Mouse (Mus musculus): ENCODE measurements at regions not wholly inside any gene's neighbourhood (a gene's known extent, or its start where the extent isn't known, plus 50 kb on each side); places are given as distances from the start of the nearest gene placed in this dataset.

DNA sequence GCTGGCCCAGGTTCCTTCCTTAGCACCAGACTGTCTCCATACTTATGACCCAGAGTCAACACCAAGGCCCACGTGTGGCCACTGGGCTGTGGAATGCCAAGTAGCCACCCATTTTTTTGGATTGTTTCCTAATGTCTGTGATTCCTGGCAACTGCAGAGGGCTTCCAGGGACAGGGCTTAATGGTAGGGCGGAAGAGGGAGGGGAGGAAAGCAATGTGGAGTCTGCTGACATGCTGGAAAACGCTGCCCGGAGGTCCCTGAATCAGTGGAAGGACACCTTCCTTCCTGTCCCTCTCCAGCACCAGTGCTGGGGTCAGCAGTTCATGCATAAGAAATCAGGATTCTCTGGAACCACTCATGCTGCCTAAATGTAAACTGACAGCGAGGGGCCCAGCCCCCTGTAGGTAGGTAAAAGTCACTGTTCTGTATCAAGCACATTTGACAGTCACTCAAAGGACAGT is 90.8 kb downstream of the Iyd start:
- intact Hi-C loops (cut with DNase I) = no loop called here
- DNase-seq (ENCODE audit: low spot score in 2 of 2) = no peak

DNA sequence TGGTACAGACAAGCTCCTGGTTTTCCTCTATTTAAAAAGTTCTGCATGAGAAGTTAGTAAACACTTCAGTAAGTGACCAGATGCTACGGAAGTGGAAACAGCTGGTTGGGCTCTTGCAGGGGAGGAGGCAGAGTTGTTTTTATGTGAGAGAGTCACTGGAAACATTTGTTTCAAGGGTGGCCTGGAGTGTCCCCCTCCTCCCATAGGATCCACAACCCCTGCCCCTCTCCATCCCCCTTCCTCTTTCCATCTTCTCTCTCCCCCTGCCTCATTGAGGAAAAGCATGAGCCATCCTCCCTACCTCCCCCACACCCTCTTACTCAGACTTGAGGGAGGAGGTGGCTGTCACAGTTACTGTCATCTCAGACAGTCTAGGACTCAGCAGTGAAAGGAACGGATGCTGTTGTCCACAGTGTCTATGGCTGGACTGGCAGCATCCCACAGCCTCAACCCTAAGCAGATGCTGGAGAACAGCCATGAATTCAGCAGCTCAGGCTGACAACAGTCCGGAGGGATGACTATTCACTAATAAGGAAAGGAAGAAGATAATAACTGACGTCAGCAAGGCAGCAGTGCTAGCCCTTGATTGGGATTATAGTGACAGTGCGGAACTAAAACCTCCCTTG is 93.9 kb downstream of the Iyd start:
- peak in 1 of 2 experiments; percentile 28 for DNase-seq (ENCODE audit: low spot score in 2 of 2)
- intact Hi-C loops (cut with DNase I) = no loop called here

DNA sequence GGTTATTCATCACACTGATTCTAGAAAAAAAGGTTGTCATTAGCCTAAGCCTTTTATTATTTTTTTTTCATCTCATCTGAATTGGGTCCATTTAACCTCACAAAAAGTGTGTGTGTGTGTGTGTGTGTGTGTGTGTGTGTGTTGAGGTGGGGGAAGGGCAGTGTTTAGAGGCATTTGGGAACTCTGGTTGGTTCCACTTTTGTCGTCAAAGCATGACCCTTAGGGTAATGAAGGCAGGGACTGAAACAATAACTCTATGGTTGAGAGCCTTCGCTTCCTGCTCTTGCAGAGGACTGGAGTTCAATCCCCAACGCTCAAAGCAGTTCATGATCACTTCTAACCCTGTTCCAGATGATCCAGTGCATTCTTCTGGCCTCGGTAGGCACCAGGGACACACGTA is 96.1 kb upstream of the Plekhg1 start:
- intact Hi-C loops (cut with DNase I) = no loop called here
- DNase-seq (ENCODE audit: low spot score in 2 of 2) = no peak

DNA sequence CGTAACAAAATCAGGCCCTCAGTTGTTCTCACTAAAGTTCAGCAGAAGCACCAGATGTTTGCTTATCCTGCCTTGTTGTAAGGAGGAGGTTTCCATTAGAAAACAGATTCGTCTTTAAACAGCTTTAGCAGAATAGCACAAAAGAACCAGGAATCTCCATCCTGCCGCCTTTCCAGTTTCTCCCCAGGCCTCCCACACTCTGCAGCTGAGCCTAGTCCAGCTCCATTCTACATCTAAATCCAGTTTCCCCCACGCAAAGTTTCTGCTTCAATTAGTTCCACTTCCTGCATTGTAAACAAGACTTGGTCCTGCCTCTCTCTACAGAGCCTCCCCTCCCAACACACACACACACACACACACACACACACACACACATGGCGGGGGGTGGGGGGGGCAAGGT is 95.1 kb upstream of the Plekhg1 start:
- DNase-seq (ENCODE audit: low spot score in 2 of 2) = peak; percentile 17 to 54
- intact Hi-C loops (cut with DNase I) = no loop called here

DNA sequence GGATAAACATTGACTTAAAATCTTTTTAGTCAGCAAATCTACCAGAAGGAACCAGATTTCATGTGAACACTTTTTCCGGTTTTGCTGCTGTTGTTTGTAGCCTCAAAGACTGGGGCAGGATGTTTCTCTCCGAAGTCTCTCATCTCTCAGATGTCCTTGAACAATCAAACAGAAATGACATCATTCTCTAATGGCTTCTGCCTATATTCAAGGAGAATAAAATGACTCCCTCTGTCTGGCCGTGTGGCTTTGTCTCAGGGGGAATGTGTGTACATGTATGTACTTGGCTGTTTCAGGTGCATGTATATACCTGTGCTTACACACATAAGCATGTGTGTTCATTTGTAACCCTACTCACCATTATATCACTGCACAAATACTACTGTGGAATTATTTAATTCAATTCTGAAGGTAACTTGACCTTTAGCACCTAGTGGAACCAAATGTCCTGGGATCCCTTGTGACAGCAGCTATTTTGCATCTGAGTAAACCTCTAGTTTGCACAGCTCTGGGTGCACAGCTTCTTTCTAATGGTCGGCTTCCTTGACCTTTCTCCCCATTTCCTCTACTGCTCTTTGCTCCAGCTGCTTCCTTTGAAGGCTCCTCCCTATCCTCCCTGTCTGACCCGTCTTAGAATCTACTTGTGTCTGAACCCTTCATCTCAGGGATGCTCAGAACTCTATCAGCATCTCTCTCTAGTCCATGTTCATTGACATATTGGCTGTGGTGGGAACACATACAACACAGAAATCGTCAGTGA is 93.8 kb upstream of the Plekhg1 start:
- no peak for DNase-seq (ENCODE audit: low spot score in 2 of 2)
- intact Hi-C loops (cut with DNase I) = no loop called here

DNA sequence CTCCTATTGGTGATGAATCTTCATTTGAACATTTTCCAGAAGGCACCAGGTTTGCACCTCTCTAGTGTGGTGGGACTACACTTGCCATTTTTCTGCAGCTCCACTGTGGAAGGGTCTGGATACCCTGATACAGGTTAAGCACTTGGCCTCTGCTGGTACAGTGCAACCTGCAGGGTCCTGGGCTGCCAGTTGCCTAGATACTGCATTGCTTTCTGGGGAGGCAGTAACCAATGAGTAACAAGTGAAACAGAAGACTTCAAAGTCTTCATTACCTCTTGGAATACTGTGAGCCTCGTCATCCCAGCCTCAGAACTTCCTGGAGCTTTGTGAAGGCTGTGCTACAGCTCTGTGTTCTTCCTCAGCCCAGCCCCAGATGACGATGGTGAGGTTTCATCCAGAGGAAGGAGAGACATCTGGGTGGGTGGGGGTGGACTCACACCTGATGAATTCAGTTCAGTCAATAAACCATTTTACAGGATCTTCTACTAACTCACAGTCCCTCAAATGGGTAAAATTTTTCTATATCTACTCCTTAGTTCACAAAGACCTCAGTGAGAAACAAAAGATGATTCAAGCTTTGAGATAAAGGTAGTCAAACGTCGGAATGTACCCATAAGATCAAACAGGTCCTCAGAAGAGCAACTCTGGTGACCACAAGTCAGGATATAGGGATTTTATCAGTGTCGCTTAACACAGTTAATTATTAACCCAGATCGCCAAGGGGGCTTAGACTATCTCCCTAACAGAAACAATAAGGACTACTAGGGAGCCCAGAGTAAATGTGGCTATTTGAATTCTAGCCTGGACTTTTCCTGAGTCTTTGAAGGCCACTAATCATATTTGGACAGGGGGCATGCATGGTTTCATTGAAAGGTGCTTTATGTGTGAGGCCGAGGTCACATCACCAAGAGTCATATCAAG is 92.1 kb upstream of the Plekhg1 start:
- intact Hi-C loops (cut with DNase I) = no loop called here
- no peak for DNase-seq (ENCODE audit: low spot score in 2 of 2)

DNA sequence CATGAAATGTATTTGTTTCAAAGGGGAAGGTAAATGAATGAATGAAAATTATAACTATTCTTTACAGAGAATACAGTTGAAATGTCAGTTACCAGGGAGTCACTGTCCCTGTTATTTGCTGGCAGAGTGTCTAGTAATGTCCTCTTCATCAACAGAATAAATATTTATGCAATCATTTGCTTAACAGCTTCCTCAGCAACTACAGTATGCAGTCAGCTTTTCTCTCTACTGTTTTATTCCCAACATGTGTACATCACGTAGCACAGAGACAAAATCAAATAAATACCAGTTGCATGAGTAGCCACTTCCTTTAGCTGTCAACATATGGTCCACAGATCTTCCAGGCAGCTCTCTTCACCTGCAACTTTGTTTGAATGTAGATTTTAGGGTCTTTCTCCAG is 90.2 kb upstream of the Plekhg1 start:
- no peak for DNase-seq (ENCODE audit: low spot score in 2 of 2)
- intact Hi-C loops (cut with DNase I) = no loop called here

DNA sequence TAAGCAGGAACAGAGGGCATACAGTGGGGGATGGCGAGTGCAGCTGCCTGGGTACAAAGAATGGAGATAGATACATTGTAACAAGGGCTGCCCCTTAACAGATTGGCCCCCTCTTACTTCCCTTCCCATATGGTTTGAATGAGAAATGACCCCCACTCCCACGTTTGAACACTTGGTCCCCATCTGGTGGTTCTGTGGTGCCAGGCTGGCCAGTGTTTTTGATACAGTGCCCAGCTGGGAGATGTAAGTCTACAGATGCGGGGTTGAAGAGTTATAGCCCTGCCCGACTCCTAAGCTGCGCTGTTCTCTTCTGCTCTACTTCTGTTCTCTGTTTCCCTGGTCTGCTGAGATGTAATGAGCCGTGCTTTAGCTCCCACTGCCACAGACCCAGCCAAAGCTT is 89.6 kb upstream of the Plekhg1 start:
- intact Hi-C loops (cut with DNase I) = no loop called here
- DNase-seq (ENCODE audit: low spot score in 2 of 2) = no peak

DNA sequence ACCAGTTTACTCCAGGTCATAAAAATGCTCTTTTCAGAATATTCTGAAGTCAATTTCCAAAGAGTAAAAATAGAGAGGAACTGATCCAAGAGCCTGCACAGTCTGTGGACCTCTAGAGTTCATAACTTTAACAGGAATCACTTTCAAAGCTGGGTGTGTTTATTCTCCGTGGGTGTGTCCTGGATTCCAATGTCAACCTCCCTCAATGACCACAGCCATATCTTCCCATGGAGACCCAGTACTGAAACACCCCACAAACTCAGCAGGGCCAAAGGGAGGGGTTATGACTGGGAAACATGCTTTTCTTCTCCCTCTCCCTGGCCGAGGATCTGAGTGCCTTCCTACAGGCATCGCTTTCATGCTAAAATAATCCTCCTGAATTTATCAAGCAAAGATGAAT is 87.6 kb upstream of the Plekhg1 start:
- DNase-seq (ENCODE audit: low spot score in 2 of 2) = no peak
- intact Hi-C loops (cut with DNase I) = no loop called here

DNA sequence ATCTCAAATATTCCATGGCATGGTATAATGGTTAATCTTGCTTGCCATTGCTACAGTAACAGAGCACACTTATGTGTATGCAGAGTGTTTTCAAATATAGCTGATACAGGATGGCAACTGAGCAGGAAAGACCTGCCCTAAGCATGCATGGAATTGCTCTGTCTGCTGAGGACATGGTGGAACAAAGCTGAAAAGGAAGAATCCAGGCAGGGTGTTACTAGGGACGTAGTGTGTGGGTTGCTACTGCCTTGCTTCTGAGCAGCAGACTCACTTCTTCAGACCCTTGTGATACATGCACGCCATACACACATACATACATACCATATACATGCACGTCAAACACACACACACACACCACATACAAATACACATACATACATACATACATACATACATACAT is 84.1 kb upstream of the Plekhg1 start:
- no peak for DNase-seq (ENCODE audit: low spot score in 2 of 2)
- intact Hi-C loops (cut with DNase I) = no loop called here

DNA sequence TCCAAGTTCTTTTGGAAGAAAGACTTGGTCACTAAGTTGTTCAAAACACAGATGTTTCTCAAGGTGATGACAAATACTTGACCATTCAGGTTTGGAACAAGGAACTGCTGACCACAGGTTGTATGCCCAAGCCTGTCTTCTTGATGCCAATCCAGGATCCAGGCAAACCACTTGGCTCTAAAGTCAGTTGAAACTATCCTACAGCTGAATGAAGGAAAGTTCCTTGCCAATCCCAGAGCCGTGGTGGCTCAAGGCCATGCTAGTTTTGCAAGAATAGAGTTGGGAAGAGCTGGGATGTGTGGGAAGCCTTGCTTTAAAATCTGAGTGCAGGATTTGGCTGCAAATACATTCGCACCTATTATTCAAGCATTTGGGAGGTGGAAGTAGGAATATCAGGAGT is 78.0 kb upstream of the Plekhg1 start:
- intact Hi-C loops (cut with DNase I) = no loop called here
- no peak for DNase-seq (ENCODE audit: low spot score in 2 of 2)

DNA sequence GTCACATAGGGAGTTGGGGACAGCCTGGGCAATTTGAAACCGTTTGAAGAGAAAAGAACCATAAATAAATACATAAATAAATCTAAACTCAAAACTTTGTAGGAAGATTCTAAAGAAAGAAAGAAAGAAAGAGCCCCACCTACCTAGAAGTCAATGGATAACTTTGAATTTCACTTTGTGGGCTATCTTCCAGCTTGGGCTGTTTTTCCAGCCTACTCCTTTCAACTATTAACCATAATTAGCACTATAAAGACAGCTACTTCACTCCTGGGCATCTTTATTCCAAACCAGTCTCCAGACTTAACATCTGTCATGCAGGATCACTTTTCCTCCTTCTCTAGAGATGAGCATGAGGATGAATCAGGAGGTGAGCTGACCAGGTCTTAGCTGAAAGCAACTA is 77.6 kb upstream of the Plekhg1 start:
- intact Hi-C loops (cut with DNase I) = no loop called here
- no peak for DNase-seq (ENCODE audit: low spot score in 2 of 2)

DNA sequence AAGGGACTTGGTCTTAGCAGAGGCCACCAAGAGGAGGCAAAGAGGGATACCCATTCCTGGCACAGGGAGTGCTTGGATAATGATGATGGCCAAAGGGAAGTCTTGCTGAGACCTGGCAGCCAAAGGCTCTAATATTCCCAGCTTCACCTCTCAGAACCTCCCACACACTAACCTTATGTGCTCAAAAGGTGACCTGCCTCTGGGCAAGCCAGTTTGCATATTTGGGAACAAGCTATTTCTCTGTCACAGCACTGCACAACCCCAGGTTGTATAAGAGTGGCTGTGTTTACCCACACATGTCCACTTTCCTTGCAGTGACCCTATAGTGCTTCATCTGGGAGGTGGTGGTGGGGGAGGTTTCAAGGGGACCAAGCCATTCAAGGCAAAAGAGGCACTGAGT is 76.9 kb upstream of the Plekhg1 start:
- intact Hi-C loops (cut with DNase I) = no loop called here
- no peak for DNase-seq (ENCODE audit: low spot score in 2 of 2)

DNA sequence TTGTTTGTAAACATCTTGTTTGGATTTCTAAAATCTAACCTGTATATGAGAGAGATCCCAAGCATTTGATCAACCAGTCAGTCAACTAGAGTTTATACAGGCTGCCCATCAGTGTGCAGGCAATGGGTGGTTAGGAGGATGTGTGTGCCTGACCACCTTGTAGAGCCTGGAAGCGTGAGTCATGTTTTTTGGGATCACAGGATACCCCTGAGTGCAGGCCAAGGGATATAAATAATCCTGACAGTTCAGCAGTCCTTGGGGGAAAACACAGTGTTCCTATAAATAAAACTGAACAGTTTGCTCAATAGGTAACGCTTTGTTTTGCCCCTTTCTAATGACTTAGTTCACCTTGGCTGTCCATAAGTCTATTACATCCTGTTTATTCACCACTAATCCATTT is 55.7 kb upstream of the Plekhg1 start:
- no peak for DNase-seq (ENCODE audit: low spot score in 2 of 2)
- intact Hi-C loops (cut with DNase I) = no loop called here

All from left cerebral cortex, postnatal 25 days (tissue).